Mouse (Mus musculus) lung, postnatal 0 days (tissue): ENCODE data around the gene Pabpn1.

Experiments
- CTCF ChIP-seq: IDR thresholded peaks from 2 replicates; pipeline ENCODE4 v1.5.1; 2016; ENCODE audit warnings: antibody characterized with exemption, mild to moderate bottlenecking
- EP300 ChIP-seq: IDR thresholded peaks from 2 replicates; pipeline ENCODE4 v1.6.1; 2016; ENCODE audit warnings: antibody characterized with exemption, mild to moderate bottlenecking, control low read depth

DNA sequence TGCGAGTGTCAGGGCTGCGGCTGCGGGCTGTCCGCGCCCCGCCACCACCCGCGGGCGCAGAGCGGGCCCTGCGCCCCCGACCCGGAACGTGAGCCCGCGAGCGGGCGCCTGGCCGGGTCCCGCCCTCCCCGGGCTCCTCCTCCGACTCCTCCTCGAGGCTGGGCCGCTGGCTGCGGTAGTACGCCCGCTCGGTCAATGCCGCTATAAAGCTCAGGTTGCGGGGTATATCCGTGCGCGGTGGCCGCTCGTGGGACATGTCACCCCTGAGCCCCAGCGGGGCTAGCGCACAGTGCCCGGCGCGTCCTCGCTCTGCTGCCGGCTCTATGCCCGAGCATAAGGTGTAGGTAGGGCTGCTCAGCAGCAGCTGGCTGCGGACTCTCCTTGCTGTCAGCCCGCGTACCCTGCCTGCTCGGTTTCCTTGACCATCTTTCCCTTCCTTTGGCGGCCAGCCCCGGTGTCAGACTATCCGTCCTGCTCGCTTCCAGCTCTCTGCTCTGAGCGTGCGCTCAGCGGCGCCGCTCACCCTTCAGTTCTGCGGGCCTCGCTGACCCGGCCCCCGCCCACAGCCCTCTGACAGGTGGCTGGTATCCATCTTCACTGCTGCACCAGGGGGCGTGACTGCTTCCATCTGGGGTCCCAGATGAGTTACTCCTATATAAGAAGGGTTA is 15.1 kb upstream of the Pabpn1 start, which contains the start of gene Ppp1r3e:
- no peak for TF ChIP-seq CTCF
- TF ChIP-seq EP300 = no peak
